Mouse (Mus musculus): Measurements from ENCODE around the gene Tbc1d20. TPM values are rescaled to one million over a fixed set of nuclear protein-coding genes. Genes with fewer than 3 reads are reported as not detected.
"Not testable (repeated sequence)": the region's sequence is repeated elsewhere in the genome, so short reads cannot be mapped to it uniquely, and the experiment has no call there.

Tbc1d20 gene
- total RNA-seq (2018; cell fraction: chromatin; rRNA removed): 10 to 100 TPM; 33.6 to 70.4 (median 55.6) TPM
- 10 to 100 TPM; 61.6 to 91.3 (median 73.7) TPM for total RNA-seq (2018; cell fraction: cytosol; rRNA removed)
- total RNA-seq (2018; cell fraction: nucleus; rRNA removed): 10 to 100 TPM; 41.4 to 93.4 (median 73.9) TPM
- polyA plus RNA-seq (2018): 59.0 to 70.5 TPM (median 69.3 TPM) in 3 replicates

DNA sequence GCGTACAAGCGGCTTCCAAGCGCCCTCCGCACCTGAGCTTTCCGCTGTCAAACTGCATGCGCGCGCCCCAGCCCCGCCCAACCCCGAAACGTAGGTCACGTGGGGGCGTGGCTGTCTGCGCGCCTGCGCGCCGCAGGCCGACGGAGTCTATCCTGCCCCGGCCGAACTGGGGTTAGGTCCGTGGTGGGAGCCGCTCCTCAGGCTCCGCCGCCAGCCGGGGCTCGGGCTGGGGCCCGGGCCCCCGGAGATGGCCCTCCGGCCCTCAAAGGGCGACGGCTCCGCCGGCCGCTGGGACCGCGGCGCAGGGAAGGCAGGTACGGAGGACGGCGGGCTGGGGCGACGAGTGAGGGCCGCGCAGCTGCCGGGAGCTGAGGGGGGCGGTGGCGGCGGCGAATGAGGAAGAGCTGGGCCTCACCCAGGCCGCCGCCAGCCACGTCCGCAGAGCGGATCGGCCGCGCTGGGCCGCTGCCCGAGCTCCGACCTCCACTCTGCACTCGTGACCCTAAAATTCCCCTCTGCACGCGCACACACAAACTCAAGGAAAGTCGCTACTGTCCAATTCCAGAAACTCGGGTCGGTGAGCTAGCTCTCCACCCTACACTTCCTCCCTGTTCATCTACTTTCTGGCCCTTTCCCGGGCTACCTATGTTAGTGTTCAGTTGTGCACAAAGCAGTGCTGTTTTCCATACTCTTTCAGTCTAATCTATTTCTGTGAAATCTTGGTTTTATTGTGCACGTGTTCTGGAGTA lies at the start of gene Tbc1d20:
TSS of gene Tbc1d20 (plus strand) at position 102 of the 749 bp plus-strand sequence.
- Histone ChIP-seq H3K4me3 (ENCODE audit: inconsistent target) (peak within 1 kb of the TSS; percentile 53), H3K79me2 (ENCODE audit: inconsistent target) (peaks cover 49% of the 10 kb centered on the region), H3K27ac (peak within 1 kb of the TSS; percentile 46), H3K36me3 (ENCODE audit: inconsistent target) (no peaks in the 10 kb centered on the region)
- WGBS (ENCODE audit: missing documents): under 1% methylated on average over 57 of the region's 70 CpGs

DNA sequence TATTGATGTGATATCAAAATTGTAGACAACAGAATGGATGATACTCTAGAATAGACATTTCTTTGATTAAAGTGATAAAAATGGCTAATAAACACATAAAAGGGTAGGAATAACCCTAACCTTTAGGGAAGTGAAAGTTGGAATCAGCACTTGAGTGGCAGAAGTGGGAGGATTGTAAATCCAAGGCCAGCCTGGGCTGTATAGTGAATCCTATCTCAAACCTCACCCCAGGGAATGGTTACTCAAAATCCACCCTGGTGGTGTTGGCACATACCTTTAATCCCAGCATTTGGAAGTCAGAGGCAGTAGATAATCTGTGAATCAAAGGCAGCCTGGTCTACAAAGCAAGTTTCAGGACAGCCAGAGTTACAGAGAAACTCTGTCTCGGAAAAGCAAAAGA lies 46.4 kb upstream of the Tbc1d20 start:
- 100% methylated on average over 1 of the region's 1 CpGs for whole genome bisulfite sequencing (ENCODE audit: missing documents)
- H3K27ac ChIP-seq: no peak overlapping the region
- peaks cover 18% of the 10 kb centered on the region; the same call in 1 of the 2 replicates for H3K36me3 ChIP-seq (ENCODE audit: inconsistent target)
- H3K4me3 ChIP-seq (ENCODE audit: inconsistent target): no peak overlapping the region
- H3K79me2 ChIP-seq (ENCODE audit: inconsistent target): peaks cover 98% of the 10 kb centered on the region

DNA sequence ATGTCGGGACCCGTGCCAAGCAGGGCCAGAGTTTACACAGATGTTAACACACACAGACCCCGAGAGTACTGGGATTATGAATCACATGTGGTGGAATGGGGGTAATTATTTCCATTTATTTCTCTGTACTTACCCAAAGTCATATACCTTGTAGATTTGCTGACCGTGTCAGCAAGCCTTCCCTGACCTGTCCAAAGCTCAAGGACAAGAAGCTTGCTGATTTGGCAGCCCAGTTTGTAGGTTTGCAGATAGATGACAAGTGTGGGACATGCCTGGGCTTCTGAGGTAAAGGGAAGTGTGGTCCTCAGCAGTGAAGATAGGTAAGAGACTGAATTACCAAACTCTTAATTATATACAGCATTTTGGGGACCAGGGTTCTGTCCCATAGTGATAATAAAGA lies 43.1 kb upstream of the Tbc1d20 start:
- Histone ChIP-seq H3K27ac (no peak overlapping the region), H3K4me3 (ENCODE audit: inconsistent target) (no peak overlapping the region), H3K79me2 (ENCODE audit: inconsistent target) (peaks cover 68% of the 10 kb centered on the region), H3K36me3 (ENCODE audit: inconsistent target) (peaks cover 46% of the 10 kb centered on the region)
- 100% methylated on average over 1 of the region's 4 CpGs for WGBS (ENCODE audit: missing documents)

DNA sequence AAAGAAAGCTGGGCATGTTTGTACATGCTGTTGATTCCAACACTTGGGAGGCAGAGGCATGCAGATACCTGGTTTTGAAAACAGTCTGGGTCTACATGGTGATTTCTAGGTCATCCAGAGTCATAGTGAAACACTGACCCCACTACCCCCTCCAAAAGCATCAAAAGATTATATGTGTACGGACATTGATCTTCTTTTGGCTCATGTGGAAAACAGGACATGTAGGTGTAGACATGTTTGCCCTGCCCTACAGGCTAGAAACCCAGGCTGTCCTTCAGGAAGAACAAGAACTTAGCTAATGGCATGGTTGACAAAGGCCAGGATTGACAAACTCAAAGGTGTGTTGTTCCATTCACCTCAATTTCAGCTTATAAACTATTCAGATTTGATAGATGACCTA lies 33.9 kb upstream of the Tbc1d20 start:
- Histone ChIP-seq H3K36me3 (ENCODE audit: inconsistent target) (peaks cover 66% of the 10 kb centered on the region), H3K27ac (no peak overlapping the region), H3K79me2 (ENCODE audit: inconsistent target) (no peaks in the 10 kb centered on the region), H3K4me3 (ENCODE audit: inconsistent target) (no peak overlapping the region)
- 89% methylated on average over 1 of the region's 1 CpGs for WGBS (ENCODE audit: missing documents)

DNA sequence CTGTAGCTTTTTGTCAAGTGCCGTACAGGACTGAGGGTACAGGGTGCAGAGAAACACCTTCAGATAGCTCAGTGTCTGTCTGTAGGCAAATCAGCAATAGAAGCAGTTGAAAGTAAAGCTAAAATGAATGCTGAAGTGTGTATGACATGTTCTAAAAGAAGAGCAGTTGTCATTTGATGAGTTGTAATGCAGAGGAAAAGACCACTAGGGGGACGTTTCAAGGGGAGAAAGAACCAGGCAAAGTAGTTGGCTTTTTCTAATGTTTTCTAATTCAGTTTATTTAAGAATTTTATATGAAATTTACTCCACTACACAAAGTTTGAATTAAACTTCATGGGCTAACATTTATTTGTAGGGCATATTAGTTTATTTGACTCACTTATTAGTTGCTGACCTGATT lies 20.0 kb upstream of the Tbc1d20 start:
- Histone ChIP-seq H3K79me2 (ENCODE audit: inconsistent target) (no peaks in the 10 kb centered on the region), H3K36me3 (ENCODE audit: inconsistent target) (peaks cover 50% of the 10 kb centered on the region)
- 82% methylated on average over 2 of the region's 2 CpGs for whole genome bisulfite sequencing (ENCODE audit: missing documents)

DNA sequence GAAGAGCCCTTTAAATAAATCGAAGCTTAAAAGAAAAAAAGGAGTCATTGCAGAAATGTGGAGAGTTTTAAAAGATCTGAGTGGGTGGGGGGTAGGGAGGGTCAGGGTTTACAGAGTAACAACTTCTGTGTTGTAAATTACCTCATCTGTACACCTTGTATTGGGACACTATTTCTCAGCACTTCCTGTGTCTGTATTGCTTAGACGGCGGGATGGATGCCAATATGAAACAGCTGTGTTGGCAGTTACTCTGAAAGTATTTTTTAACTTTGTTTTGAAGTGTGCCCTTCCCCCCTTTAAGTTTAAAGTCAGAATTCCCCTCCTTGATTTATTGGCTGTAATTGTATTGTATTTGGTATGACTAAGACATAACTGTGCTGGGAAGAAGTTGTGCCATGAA lies 12.2 kb upstream of the Tbc1d20 start:
- H3K79me2 ChIP-seq (ENCODE audit: inconsistent target): no peaks in the 10 kb centered on the region
- H3K4me3 ChIP-seq (ENCODE audit: inconsistent target): no peak overlapping the region
- peaks cover 15% of the 10 kb centered on the region for H3K36me3 ChIP-seq (ENCODE audit: inconsistent target)
- WGBS (ENCODE audit: missing documents): 64% methylated on average over 3 of the region's 3 CpGs
- no peak overlapping the region for H3K27ac ChIP-seq

More for the DNA sequence above, 20.0 kb upstream of the Tbc1d20 start:
- no peak overlapping the region for H3K4me3 ChIP-seq (ENCODE audit: inconsistent target)
- no peak overlapping the region for H3K27ac ChIP-seq

DNA sequence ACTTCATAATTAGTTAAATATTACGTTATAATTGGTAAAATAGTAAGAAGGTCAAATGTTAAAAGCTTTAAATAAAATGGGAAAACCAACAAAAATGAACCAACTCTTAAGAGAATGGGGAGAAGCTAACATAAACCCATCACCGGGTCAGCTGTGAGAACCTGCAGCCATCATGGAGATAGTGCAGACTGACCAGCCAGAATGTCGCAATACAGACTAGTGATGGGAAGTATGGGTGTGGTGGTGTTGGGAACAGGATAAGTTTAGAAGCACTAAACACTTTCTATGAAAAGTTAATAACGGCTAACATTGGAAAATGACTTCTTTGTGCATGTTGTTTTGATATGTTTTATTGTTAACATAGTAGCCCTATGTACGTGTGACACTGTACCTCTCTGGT lies 6.1 kb upstream of the Tbc1d20 start:
- no peaks in the 10 kb centered on the region for H3K79me2 ChIP-seq (ENCODE audit: inconsistent target)
- WGBS (ENCODE audit: missing documents): 86% methylated on average over 5 of the region's 5 CpGs
- H3K4me3 ChIP-seq (ENCODE audit: inconsistent target): no peak overlapping the region
- H3K27ac ChIP-seq: no peak overlapping the region
- peaks cover 5% of the 10 kb centered on the region; the same call in 1 of the 2 replicates for H3K36me3 ChIP-seq (ENCODE audit: inconsistent target)

DNA sequence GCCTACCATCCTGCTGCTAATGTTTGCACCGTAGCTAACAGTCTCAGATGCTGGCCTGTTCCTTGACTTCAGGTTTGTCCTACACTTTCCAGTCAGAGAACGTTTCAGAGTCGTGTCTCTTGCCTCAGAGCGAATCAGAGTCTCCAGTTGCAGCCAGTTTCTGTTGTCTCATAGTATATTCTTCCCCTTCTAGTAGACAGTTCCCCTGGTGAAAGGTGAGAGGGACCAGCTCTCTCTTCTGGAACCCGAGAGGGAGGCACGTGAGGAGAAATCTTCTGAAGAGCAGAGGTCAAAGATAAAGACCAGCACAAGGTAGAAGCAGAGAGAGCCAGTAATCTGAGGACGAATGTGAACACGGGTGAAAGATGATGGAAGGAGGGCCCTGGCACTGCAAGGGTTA lies 5.6 kb upstream of the Tbc1d20 start:
- H3K79me2 ChIP-seq (ENCODE audit: inconsistent target): no peaks in the 10 kb centered on the region
- H3K36me3 ChIP-seq (ENCODE audit: inconsistent target): 0 out of 2 replicates have a peak, but pooled peaks cover 5% of the 10 kb centered on the region
- 82% methylated on average over 8 of the region's 8 CpGs for WGBS (ENCODE audit: missing documents)
- H3K4me3 ChIP-seq (ENCODE audit: inconsistent target): no peak overlapping the region
- no peak overlapping the region for H3K27ac ChIP-seq

DNA sequence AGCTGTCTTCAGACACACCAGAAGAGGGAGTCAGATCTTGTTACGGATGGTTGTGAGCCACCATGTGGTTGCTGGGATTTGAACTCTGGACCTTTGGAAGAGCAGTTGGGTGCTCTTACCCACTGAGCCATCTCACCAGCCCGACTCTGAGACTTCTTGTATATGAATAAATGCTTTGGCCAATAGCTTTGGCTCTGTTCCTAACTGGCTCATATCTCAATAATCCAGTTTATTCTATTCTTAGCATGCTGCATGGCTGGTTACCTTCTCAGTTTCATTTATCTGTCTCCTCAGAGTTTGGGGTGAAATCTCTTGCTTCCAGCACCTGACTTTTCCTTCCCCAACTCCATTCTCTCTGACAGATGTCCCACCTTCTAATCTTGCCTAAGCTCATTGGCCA lies 4.0 kb upstream of the Tbc1d20 start:
- 100% methylated on average over 1 of the region's 2 CpGs for WGBS (ENCODE audit: missing documents)

DNA sequence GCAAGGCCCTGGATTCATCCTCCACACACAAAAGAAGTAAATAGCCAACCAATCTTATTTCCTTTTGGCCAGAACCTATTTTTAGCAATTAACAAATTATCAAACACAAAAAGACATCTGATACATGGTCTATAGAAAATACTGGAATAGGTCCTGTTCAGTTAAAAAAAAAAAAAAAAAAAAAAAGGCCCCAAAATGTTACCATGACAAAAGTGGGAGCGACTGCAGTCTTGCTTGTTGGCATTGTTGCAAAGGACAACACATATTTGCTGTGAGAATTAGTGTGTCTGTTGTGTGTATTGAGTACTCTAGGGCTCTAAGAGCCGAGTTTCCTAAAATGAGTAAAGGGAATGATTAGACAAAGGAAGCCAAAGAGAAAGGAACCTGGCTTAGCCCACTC lies 1.2 kb upstream of the Tbc1d20 start:
- 90% methylated on average over 2 of the region's 2 CpGs for WGBS (ENCODE audit: missing documents)
- no peaks in the 10 kb centered on the region for H3K36me3 ChIP-seq (ENCODE audit: inconsistent target)
- peaks cover 35% of the 10 kb centered on the region for H3K79me2 ChIP-seq (ENCODE audit: inconsistent target)
- no peak overlapping the region for H3K4me3 ChIP-seq (ENCODE audit: inconsistent target)
- no peak overlapping the region for H3K27ac ChIP-seq

More for the DNA sequence above, 4.0 kb upstream of the Tbc1d20 start:
- not testable (repeated sequence) for H3K27ac ChIP-seq; H3K36me3 ChIP-seq (ENCODE audit: inconsistent target); H3K79me2 ChIP-seq (ENCODE audit: inconsistent target); H3K4me3 ChIP-seq (ENCODE audit: inconsistent target)

DNA sequence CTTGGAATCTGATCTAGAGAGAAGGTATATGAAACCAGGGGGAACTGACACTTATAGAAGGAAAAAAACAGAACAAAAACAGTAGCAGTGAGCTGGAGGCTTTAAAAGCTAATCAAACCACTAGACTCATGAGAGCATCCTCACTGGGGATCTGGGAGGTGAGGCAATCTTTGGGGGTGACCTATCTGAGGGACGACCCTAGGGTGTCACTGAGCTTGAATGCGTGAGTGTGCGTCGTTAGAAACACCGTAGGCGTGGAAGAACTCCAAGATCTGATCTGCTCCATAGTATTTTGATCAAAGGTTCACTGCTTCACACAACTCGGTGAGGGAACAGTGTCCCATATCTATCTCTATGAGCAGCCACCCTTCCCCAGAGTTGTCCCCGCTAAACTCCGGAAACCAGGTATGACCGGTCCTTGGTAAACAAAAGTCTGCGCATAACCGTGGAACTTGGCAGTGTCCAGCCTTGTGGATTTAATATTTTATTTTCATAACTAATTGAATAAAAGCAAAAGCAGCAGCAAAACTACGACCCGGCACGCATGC lies 375 bp upstream of the Tbc1d20 start:
- no peaks in the 10 kb centered on the region for H3K36me3 ChIP-seq (ENCODE audit: inconsistent target)
- WGBS (ENCODE audit: missing documents): 2% methylated on average over 15 of the region's 15 CpGs
- peak overlapping the region; percentile 51 for H3K4me3 ChIP-seq (ENCODE audit: inconsistent target)
- peaks cover 42% of the 10 kb centered on the region for H3K79me2 ChIP-seq (ENCODE audit: inconsistent target)
- no peak overlapping the region for H3K27ac ChIP-seq

DNA sequence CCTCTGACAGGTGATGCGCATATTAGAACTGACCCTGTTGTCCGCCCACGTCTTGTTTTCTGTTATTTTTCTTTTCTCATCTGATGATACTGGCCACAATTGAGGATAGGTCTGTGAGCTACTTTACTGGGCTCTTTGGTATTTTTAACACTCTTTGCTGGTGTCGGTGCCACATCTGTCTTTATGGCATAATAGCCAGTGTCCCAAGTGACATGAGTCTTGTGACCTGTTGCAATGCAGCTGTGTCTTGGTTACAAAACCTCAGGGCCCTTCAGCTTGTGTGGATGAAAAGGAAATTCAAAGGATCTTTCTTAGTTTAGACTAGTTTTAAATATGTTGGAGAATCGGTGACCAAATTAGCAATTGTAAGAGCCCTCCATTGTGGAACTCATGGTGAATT lies 913 bp downstream of the Tbc1d20 start:
- Histone ChIP-seq H3K4me3 (ENCODE audit: inconsistent target) (peak overlapping the region; percentile 53), H3K36me3 (ENCODE audit: inconsistent target) (no peaks in the 10 kb centered on the region), H3K79me2 (ENCODE audit: inconsistent target) (peaks cover 55% of the 10 kb centered on the region), H3K27ac (peak overlapping the region; percentile 46)
- WGBS (ENCODE audit: missing documents): 26% methylated on average over 5 of the region's 5 CpGs

DNA sequence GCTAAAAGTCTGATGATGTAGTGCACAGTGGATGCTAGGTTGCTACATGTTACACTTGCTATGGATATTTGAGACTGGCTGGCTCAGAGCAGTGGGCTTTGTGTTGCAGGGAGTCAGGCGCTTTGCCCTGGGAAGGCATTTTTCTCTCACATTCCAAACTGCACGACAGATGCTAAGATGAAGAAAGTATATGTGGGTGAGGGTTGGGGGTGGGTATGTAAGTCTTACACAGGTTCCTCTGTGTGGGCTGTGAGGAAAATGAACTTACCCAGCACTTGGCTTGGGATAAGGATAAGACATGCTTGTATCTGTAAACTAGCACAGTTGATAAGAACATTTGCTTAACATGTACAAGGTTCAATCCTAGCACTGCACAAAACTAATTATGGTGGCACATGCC lies 9.2 kb downstream of the Tbc1d20 start:
- Histone ChIP-seq H3K36me3 (ENCODE audit: inconsistent target) (peaks cover 62% of the 10 kb centered on the region), H3K4me3 (ENCODE audit: inconsistent target) (no peak overlapping the region), H3K79me2 (ENCODE audit: inconsistent target) (peaks cover 72% of the 10 kb centered on the region), H3K27ac (no peak overlapping the region)
- WGBS (ENCODE audit: missing documents): 90% methylated on average over 1 of the region's 2 CpGs

DNA sequence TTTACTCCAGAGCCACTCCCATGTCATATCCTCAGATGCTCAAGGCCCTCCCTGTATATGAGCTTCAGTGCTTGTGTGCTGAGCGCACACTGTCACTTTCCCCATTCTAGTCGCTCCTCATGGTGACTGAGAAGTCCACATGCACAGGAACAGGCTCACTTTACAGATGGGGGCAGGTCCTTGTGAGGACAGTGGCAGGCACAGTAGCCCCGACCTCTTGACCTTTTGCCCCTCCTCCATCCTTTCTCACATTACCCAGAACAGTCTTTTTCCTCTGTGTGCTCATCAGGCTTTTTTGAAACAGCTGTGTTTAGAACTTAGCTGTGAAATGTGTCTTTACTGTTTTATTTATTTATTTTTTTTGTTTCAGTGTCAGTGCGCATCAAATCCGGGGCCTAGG lies 10.2 kb downstream of the Tbc1d20 start:
- WGBS (ENCODE audit: missing documents): 98% methylated on average over 5 of the region's 5 CpGs
- H3K27ac ChIP-seq: no peak overlapping the region
- H3K79me2 ChIP-seq (ENCODE audit: inconsistent target): peaks cover 63% of the 10 kb centered on the region
- no peak overlapping the region for H3K4me3 ChIP-seq (ENCODE audit: inconsistent target)
- H3K36me3 ChIP-seq (ENCODE audit: inconsistent target): peaks cover 71% of the 10 kb centered on the region

DNA sequence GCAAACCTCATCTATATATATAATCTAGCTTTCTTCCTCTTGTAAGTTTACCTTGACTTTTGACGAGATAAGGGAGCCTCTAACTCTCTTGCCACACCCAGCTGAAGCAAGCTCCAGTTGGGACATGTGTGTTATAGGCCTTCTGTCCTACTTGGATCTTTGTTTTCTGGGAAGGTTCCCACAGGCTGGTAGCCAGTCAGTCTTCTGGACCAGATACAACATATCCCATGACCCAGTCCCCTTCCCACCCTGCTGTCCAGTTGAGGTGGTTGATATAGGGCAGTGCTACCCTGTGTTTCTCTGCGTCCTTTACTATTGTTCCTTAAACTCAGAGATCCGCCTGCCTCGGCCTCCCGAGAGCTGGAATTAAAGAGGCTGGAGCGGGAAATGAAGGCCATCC lies 11.9 kb downstream of the Tbc1d20 start:
- Histone ChIP-seq H3K4me3 (ENCODE audit: inconsistent target) (no peak overlapping the region), H3K79me2 (ENCODE audit: inconsistent target) (peaks cover 46% of the 10 kb centered on the region), H3K36me3 (ENCODE audit: inconsistent target) (peaks cover 85% of the 10 kb centered on the region), H3K27ac (no peak overlapping the region)
- WGBS (ENCODE audit: missing documents): 94% methylated on average over 6 of the region's 6 CpGs
